Mouse (Mus musculus) bone marrow macrophage, adult 2 months (primary cell): ENCODE measurements around the gene Afm. TPM values are rescaled to one million over a fixed set of nuclear protein-coding genes. Genes with fewer than 3 reads are reported as not detected.

Source experiments
- H3K27ac ChIP-seq: 2 replicates; pipeline ENCODE4 v1.5.1; 2012; ENCODE audit warnings: low read depth, low read length; ENCODE audit not compliant: insufficient read depth
- H3K4me1 ChIP-seq: 2 replicates; pipeline ENCODE4 v1.6.1; 2012; ENCODE audit warnings: low read length; ENCODE audit not compliant: control insufficient read depth, insufficient read depth
- H3K4me3 ChIP-seq: 2 replicates; pipeline ENCODE4 v1.5.1; 2012; ENCODE audit warnings: mild to moderate bottlenecking, low read length, moderate library complexity; ENCODE audit not compliant: insufficient read depth
- CTCF ChIP-seq: IDR thresholded peaks from 2 replicates; pipeline ENCODE4 v1.5.1; 2012; ENCODE audit warnings: low read depth, mild to moderate bottlenecking, low read length, moderate library complexity
- POLR2A ChIP-seq: IDR thresholded peaks from 2 replicates; pipeline ENCODE4 v1.6.1; 2012; ENCODE audit warnings: mild to moderate bottlenecking, low read depth, low read length, borderline replicate concordance
- polyA plus RNA-seq: library from polyadenylated mRNA; stranded (reverse); fragments of >200 nt; gene quantifications from 2 replicates; pipeline ENCODE4 v1.2.4, GENCODE M21; 2012; ENCODE audit not compliant: missing spikeins, insufficient read depth, insufficient read length

The Afm gene
- polyA plus RNA-seq, 1 experiment, result not detected

DNA sequence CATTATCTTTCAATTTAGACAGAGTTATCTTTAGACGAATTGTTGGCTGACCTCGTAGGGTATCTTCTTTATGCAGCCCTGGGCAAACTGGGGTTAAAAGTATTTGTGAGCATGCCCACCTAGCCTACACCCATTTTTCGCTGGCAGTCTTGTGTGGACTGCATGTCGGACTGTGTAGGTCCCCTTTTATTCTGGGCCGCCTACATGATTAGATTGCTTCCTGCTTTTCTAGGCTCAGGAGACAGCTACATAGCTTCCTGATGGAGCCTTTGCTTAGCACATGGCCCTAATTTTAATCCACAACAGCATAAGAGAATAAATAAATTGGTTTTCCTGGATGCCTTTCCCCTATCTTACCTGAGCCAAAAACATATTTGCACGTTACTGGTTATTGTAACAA is 77.4 kb downstream of the Afm start:
- Histone ChIP-seq H3K4me1 (peaks cover 17% of the 10 kb centered on the region), H3K4me3 (no peak overlapping the region), H3K27ac (no peak overlapping the region)
- TF ChIP-seq CTCF, result no peak

DNA sequence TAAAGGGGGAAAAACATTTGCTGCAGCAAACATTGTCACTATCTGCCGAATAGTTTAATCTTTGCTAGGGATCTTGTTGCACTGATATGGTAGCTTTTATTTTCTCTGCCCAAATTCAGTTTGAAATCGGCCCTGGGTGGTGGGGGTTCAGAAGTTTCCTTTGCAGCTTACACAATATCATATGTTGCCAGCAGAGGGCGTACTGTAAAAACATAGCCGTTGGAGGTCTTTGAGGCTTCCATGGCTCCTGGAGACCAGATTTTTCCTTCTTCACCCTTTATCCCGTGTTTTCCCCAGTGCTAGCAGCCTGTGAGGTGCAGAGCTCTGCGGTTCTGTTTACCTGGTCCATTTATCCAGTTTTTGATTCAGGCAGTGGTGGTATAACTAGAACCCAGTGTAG is 82.7 kb downstream of the Afm start:
- no peak overlapping the region for H3K4me3 ChIP-seq
- TF ChIP-seq CTCF (peak; percentile 45; the same call in 1 of the 2 replicates), POLR2A (no peak)
- H3K27ac ChIP-seq, result no peak overlapping the region
- peaks cover 2% of the 10 kb centered on the region; the same call in 1 of the 2 replicates for H3K4me1 ChIP-seq

Other genes starting within 250 kb of the Afm start
- 39.2 and 40.0 TPM in 2 replicates for gene Ankrd17, start 152.4 kb upstream of the Afm start, polyA plus RNA-seq
- 2.3 and 3.4 TPM in 2 replicates for gene Gm9958, start 151.7 kb upstream of the Afm start, polyA plus RNA-seq
- not detected in 2 replicates for gene Alb, start 58.0 kb upstream of the Afm start, polyA plus RNA-seq
- 1.6 and 3.9 TPM in 2 replicates for gene Afp, start 28.2 kb upstream of the Afm start, polyA plus RNA-seq
- gene 5830473C10Rik, start 42.2 kb downstream of the Afm start, polyA plus RNA-seq, result not detected in 2 replicates
- gene Rassf6, start 121.7 kb downstream of the Afm start, polyA plus RNA-seq, result not detected in 2 replicates
- gene Cxcl5, start 240.4 kb downstream of the Afm start, polyA plus RNA-seq, result 0.35 TPM in 1 of 2 replicates, not detected in the other
- 0.86 and 1.3 TPM in 2 replicates for gene Ppbp, start 249.6 kb downstream of the Afm start, polyA plus RNA-seq